Comparison of ENCODE assay signal across 6 mouse cellular contexts in the genomic region with DNA sequence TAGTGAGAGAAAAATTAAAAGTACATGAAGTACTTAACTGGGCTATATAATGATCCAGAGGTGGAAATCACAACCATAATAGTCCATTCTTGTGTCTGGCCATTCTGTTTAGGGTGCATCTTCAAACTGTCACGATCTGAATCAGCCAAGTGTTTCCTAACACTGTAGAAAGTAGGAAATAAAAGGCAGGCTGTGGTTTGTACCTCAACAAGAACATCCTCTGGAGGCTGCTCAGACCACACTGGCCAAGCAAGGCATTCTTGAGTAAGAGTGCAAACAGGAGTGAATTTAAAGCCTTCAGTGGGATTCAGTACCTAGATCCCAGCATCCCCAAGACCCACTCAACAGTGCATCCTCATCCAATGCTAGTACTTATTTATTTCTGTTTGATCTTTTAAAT.
"Had no signal": no experiment of that assay in that cellular context is flagged by ENCODE, and none has a peak within 500 bp of the region (broad histone marks: within the 10 kb centered on the region; RNA-seq: fewer than 3 reads in every experiment).

No protein-coding gene starts in this region.

- ATAC-seq: midbrain, embryonic 15.5 days had no signal

- DNase-seq: kidney, adult 2 months; kidney, postnatal 14 days; lung, adult 18-20 months; thymus, adult 2 months; thymus, postnatal 25 days had no signal
